Mouse (Mus musculus): ENCODE results near the gene 2010111I01Rik. TPM values are rescaled to one million over a fixed set of nuclear protein-coding genes. Genes with fewer than 3 reads are reported as not detected.

The 2010111I01Rik gene
- polyA plus RNA-seq, 1 experiment from 2014 or later = 16.3 TPM

DNA sequence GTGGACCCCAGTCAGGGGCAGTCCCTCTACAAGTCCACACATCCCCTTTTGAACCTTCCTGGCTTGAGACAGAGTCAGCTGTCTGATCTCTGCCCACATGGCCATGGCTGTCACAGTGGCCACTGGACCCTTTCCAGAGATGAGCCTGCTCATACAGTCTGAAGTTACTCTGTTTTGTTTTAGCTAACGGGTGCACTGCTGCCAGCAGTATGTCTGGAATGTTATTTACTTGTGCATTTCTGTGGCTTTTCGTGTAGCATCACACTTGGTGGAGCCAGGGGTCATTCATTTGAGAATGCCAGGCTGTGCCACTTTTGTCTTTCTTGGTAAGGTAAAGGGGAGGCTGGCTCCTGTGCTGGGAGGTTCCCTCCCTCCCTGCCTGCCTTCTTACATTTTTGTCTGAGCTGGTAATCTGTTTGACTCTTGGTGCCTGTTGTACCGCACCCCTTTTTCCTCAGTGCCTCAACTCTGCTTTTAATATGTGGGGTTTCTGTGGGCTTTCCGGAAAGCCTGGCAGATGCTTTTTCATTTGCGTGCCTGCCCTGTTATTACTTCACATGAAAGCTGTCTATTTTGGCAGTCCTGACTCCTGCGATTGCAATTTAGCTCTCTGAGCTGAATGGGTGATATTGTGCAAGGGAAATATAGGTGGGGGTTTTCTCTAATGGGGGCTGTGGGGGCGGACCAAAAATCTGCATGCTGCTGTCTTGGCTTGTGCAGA lies 190.3 kb downstream of the 2010111I01Rik start:
- Histone ChIP-seq H3K4me1 (ENCODE audit: control insufficient read depth, low read depth, low read length) (no peaks in the 10 kb centered on the region), H3K27ac (ENCODE audit: low read length) (no peak overlapping the region), H3K4me3 (ENCODE audit: low read depth, low read length) (no peak overlapping the region), H3K9ac (ENCODE audit: low read depth, low read length) (no peak overlapping the region), H3K36me3 (ENCODE audit: control insufficient read depth, insufficient read depth) (no peaks in the 10 kb centered on the region), H3K4me2 (ENCODE audit: low read depth, low read length) (no peak overlapping the region), H3K9me3 (replicated peaks; ENCODE audit: control insufficient read depth, low read length) (no peaks in the 10 kb centered on the region), H3K27me3 (ENCODE audit: control insufficient read depth, insufficient read depth, low read depth, low read length) (no peaks in the 10 kb centered on the region)
- 62% methylated on average over 7 of the region's 7 CpGs for WGBS (ENCODE audit: insufficient replicate concordance)
- ATAC-seq (ENCODE audit: low read depth) = no peak

DNA sequence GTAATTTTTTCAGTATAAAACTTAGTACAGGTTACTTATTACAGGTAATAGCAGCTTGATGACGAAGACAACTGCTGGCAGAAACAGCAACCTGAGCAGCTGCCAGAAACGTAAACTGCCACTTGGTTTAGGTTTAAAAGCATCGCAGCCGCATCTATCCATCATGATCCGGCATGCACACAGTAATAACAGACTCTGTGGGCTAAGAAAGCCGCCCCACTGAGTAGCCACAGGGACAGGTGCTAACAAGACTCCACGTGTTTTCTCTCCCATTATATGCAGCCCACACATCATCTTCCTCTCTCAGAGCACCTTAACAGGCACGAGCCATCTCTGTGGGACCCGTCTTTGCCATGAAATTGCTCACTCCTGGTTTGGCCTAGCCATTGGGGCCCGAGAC lies 191.6 kb downstream of the 2010111I01Rik start:
- ATAC-seq (ENCODE audit: low read depth) = no peak
- H3K27me3 ChIP-seq (ENCODE audit: control insufficient read depth, insufficient read depth, low read depth, low read length) = no peaks in the 10 kb centered on the region
- H3K27ac ChIP-seq (ENCODE audit: low read length) = no peak overlapping the region
- 74% methylated on average over 10 of the region's 10 CpGs for WGBS (ENCODE audit: insufficient replicate concordance)
- H3K4me3 ChIP-seq (ENCODE audit: low read depth, low read length) = no peak overlapping the region
- H3K36me3 ChIP-seq (ENCODE audit: control insufficient read depth, insufficient read depth) = no peaks in the 10 kb centered on the region
- H3K9me3 ChIP-seq (replicated peaks; ENCODE audit: control insufficient read depth, low read length) = no peaks in the 10 kb centered on the region
- no peak overlapping the region for H3K9ac ChIP-seq (ENCODE audit: low read depth, low read length)
- no peaks in the 10 kb centered on the region for H3K4me1 ChIP-seq (ENCODE audit: control insufficient read depth, low read depth, low read length)
- no peak overlapping the region for H3K4me2 ChIP-seq (ENCODE audit: low read depth, low read length)

DNA sequence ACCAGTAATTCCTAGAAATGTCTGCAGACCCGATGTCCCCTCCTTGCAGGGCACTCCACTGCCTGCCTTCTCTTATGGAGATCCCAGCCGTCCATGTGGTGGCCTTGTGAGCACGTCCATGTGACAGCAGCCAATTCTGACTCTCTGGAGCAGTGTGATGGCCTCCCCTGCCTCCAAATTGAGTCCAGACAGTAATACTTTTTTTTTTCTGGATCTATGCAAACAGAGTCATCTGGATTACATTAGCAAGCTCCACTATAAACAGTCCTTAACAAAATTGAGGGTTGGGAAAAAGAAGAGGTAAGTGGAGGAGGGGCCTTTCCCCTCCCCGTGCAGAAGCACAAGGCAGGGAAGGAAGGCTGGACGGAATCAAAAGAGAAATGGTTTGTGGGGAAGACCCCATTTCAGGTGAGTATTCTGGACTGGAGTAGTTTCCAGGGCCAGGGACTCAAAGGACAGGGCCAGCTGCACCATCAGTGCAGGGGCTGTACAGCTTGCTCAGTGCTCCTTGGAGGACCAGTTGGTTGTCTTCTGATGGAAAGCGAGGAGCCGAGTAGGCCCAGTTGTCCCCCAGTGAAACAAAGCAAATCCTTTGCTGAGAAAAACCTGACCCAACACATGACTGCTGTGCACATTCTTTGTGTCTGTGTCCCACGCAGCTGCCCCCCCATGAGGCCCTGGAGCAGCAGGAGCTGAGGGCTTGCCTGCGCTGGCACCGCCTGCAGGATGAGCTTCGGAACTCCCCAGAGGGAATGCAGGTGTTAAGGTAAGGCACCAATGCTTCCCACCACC lies 205.8 kb downstream of the 2010111I01Rik start:
- ATAC-seq (ENCODE audit: low read depth) = no peak
- WGBS (ENCODE audit: insufficient replicate concordance) = 72% methylated on average over 11 of the region's 11 CpGs
- no peaks in the 10 kb centered on the region for H3K9me3 ChIP-seq (replicated peaks; ENCODE audit: control insufficient read depth, low read length)

DNA sequence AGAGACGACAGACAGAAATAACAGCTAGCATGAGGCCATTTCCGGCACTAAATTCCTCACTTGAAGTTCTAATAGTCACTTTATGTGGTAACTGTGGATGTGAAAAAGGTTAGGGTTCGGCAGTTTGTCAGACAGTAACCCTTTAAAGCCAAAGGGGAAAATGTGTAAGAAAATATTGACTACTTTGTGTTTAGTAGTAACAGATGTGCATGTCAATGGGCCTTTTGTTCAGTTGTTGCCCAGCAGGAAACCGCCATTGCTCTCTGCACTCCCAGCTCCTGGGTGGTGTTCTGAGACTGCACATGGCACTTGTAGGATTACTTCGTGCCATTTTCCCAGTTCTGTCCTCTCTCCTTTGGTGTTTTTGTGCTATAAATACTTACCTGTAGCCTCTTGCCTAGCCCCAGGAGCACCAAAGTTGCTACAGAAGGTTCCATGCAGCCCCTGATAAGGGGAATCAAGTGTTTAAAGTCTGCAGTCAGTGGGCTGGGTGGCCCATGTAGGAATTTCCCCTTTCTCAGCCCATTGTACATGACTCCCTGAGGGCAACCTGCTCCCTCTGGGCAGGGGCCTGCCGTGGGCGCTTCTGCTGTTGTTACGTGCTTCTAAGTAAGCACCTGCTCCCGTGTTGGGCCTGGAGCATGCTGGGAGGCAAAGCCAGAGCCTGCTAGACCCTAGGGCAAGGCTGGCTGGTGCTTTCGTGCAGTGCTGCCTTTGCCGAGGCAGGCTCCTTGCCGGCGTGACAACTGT lies 206.8 kb downstream of the 2010111I01Rik start:
- Histone ChIP-seq H3K36me3 (ENCODE audit: control insufficient read depth, insufficient read depth) (no peaks in the 10 kb centered on the region), H3K9me3 (replicated peaks; ENCODE audit: control insufficient read depth, low read length) (no peaks in the 10 kb centered on the region), H3K27ac (ENCODE audit: low read length) (no peak overlapping the region), H3K4me3 (ENCODE audit: low read depth, low read length) (no peak overlapping the region), H3K4me2 (ENCODE audit: low read depth, low read length) (no peak overlapping the region), H3K9ac (ENCODE audit: low read depth, low read length) (no peak overlapping the region), H3K27me3 (ENCODE audit: control insufficient read depth, insufficient read depth, low read depth, low read length) (no peaks in the 10 kb centered on the region), H3K4me1 (ENCODE audit: control insufficient read depth, low read depth, low read length) (no peaks in the 10 kb centered on the region)
- no peak for ATAC-seq (ENCODE audit: low read depth)
- 58% methylated on average over 13 of the region's 13 CpGs for WGBS (ENCODE audit: insufficient replicate concordance)

More for the DNA sequence above, 205.8 kb downstream of the 2010111I01Rik start:
- Histone ChIP-seq H3K4me3 (ENCODE audit: low read depth, low read length) (no peak overlapping the region), H3K27me3 (ENCODE audit: control insufficient read depth, insufficient read depth, low read depth, low read length) (no peaks in the 10 kb centered on the region), H3K36me3 (ENCODE audit: control insufficient read depth, insufficient read depth) (no peaks in the 10 kb centered on the region), H3K27ac (ENCODE audit: low read length) (no peak overlapping the region), H3K4me2 (ENCODE audit: low read depth, low read length) (no peak overlapping the region), H3K4me1 (ENCODE audit: control insufficient read depth, low read depth, low read length) (no peaks in the 10 kb centered on the region), H3K9ac (ENCODE audit: low read depth, low read length) (no peak overlapping the region)

DNA sequence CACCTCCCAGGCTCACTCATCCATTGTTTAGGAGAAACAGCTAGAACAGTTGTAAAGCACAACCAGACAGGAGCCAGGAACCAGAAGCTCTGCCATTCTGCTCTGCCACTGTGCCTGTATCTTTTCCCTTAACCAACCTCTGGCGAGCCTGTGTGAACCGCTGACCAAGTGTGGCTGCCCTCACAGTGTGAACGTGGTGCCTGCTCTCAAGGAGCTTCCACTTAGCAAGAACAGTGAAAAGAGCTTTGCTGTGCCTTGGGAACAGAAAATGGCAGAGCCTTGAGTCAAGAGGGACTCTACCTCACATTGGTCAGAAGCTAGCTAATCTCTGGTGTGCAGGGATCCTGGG lies 207.4 kb downstream of the 2010111I01Rik start:
- Histone ChIP-seq H3K4me3 (ENCODE audit: low read depth, low read length) (no peak overlapping the region), H3K27me3 (ENCODE audit: control insufficient read depth, insufficient read depth, low read depth, low read length) (no peaks in the 10 kb centered on the region), H3K9me3 (replicated peaks; ENCODE audit: control insufficient read depth, low read length) (no peaks in the 10 kb centered on the region), H3K36me3 (ENCODE audit: control insufficient read depth, insufficient read depth) (no peaks in the 10 kb centered on the region), H3K27ac (ENCODE audit: low read length) (no peak overlapping the region), H3K4me2 (ENCODE audit: low read depth, low read length) (no peak overlapping the region), H3K4me1 (ENCODE audit: control insufficient read depth, low read depth, low read length) (no peaks in the 10 kb centered on the region), H3K9ac (ENCODE audit: low read depth, low read length) (no peak overlapping the region)
- 66% methylated on average over 3 of the region's 3 CpGs for WGBS (ENCODE audit: insufficient replicate concordance)
- ATAC-seq (ENCODE audit: low read depth) = no peak

DNA sequence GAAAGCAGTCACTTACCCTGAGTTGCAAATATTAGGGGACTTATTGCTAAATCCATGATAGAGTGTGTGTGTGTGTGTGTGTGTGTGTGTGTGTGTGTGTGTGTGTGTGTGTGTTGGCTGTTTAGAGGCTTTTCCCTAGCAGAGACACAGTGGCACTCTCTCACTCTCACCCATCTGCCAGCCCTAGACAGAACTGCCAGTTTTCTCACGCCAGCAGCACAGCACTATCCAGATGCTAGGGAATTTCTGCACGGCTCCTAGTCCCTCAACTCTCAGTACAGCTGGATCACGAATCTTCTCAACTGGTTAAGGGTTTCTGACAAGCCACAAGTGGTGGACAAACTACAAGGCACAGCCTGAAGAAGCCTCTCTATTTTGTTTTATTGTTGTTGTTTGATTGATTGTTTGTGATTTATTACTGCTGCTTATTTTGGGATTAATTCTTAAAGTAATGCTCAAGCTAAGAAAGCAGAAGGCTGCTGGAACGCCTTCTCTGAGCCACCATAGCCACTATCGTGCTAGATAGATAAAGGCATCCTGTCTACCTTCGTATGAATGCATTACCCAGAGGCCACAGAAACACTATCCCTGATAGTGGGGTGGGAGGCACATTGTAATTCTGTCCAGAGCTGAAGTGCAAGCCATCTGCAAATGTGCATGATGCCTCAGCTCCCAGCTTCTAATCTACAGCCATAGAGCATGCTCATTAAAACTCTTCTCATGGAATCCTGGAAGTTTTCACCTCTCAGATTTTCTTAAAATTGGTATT lies 209.7 kb downstream of the 2010111I01Rik start:
- Histone ChIP-seq H3K36me3 (ENCODE audit: control insufficient read depth, insufficient read depth) (no peaks in the 10 kb centered on the region), H3K9ac (ENCODE audit: low read depth, low read length) (no peak overlapping the region), H3K9me3 (replicated peaks; ENCODE audit: control insufficient read depth, low read length) (no peaks in the 10 kb centered on the region), H3K4me3 (ENCODE audit: low read depth, low read length) (no peak overlapping the region), H3K27ac (ENCODE audit: low read length) (no peak overlapping the region), H3K4me2 (ENCODE audit: low read depth, low read length) (no peak overlapping the region), H3K27me3 (ENCODE audit: control insufficient read depth, insufficient read depth, low read depth, low read length) (no peaks in the 10 kb centered on the region), H3K4me1 (ENCODE audit: control insufficient read depth, low read depth, low read length) (no peaks in the 10 kb centered on the region)
- WGBS (ENCODE audit: insufficient replicate concordance) = 55% methylated on average over 6 of the region's 6 CpGs
- no peak for ATAC-seq (ENCODE audit: low read depth)

DNA sequence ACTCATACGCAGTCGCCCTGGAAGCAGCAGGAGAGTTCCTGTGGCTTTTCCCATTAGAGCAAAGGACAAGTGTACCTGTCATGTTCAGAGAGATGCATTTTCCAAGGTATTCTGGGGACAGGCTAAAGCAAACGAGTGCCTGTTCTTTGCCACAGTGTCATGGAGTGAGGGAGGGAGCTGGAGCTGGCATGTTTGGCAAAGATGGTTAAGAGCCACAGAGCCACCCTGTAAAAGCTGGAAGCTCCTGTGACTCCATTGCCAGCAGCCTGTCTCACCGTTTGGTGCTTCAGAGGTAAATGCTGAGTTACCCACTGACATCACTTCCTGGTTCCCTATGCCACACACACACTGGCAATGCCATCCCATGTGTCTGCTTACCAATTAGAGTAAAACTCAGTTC lies 211.4 kb downstream of the 2010111I01Rik start:
- Histone ChIP-seq H3K4me3 (ENCODE audit: low read depth, low read length) (no peak overlapping the region), H3K36me3 (ENCODE audit: control insufficient read depth, insufficient read depth) (no peaks in the 10 kb centered on the region), H3K4me1 (ENCODE audit: control insufficient read depth, low read depth, low read length) (no peaks in the 10 kb centered on the region), H3K27me3 (ENCODE audit: control insufficient read depth, insufficient read depth, low read depth, low read length) (no peaks in the 10 kb centered on the region), H3K27ac (ENCODE audit: low read length) (no peak overlapping the region), H3K4me2 (ENCODE audit: low read depth, low read length) (no peak overlapping the region), H3K9ac (ENCODE audit: low read depth, low read length) (no peak overlapping the region), H3K9me3 (replicated peaks; ENCODE audit: control insufficient read depth, low read length) (no peaks in the 10 kb centered on the region)
- 63% methylated on average over 4 of the region's 4 CpGs for WGBS (ENCODE audit: insufficient replicate concordance)
- no peak for ATAC-seq (ENCODE audit: low read depth)

DNA sequence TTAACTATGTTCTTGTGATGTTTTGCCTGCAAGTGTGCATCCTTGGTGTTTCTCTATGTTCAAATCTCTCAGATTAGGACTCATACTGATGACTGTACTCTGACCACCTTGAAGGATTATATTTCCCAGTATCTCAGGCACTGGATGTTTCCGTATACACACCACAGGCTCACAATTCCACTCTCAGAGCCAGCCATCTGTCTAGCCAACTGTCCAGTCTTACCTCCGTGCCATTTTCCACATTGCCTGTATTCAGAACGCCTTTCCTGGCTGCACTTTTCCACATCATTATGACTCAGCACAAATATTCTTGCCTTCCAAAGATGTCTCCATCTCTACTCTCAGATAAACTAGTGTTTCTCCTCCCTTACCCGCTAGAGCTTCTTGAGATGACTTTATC lies 212.5 kb downstream of the 2010111I01Rik start:
- Histone ChIP-seq H3K4me1 (ENCODE audit: control insufficient read depth, low read depth, low read length) (no peaks in the 10 kb centered on the region), H3K27me3 (ENCODE audit: control insufficient read depth, insufficient read depth, low read depth, low read length) (no peaks in the 10 kb centered on the region), H3K27ac (ENCODE audit: low read length) (no peak overlapping the region), H3K9ac (ENCODE audit: low read depth, low read length) (no peak overlapping the region), H3K4me2 (ENCODE audit: low read depth, low read length) (no peak overlapping the region), H3K9me3 (replicated peaks; ENCODE audit: control insufficient read depth, low read length) (no peaks in the 10 kb centered on the region), H3K4me3 (ENCODE audit: low read depth, low read length) (no peak overlapping the region), H3K36me3 (ENCODE audit: control insufficient read depth, insufficient read depth) (no peaks in the 10 kb centered on the region)
- WGBS (ENCODE audit: insufficient replicate concordance) = 50% methylated on average over 4 of the region's 4 CpGs
- no peak for ATAC-seq (ENCODE audit: low read depth)
